Mouse (Mus musculus): ENCODE results near the gene 4931409K22Rik.
"Not testable (repeated sequence)": the region's sequence is repeated elsewhere in the genome, so short reads cannot be mapped to it uniquely, and the experiment has no call there.

The 4931409K22Rik gene

GRCm38 (mm10) chr5:24593928-24594327 lies 37.3 kb upstream of the 4931409K22Rik start:
- no peak for DNase-seq (ENCODE audit: low spot score in 2 of 2)

GRCm38 (mm10) chr5:24593230-24593629 lies 36.6 kb upstream of the 4931409K22Rik start:
- no peak for DNase-seq (ENCODE audit: low spot score in 2 of 2)

GRCm38 (mm10) chr5:24592471-24593160 lies 36.0 kb upstream of the 4931409K22Rik start:
- no peak for DNase-seq (ENCODE audit: low spot score in 2 of 2)

GRCm38 (mm10) chr5:24591796-24592470 lies 35.3 kb upstream of the 4931409K22Rik start:
- no peak for DNase-seq (ENCODE audit: low spot score in 2 of 2)

DNA sequence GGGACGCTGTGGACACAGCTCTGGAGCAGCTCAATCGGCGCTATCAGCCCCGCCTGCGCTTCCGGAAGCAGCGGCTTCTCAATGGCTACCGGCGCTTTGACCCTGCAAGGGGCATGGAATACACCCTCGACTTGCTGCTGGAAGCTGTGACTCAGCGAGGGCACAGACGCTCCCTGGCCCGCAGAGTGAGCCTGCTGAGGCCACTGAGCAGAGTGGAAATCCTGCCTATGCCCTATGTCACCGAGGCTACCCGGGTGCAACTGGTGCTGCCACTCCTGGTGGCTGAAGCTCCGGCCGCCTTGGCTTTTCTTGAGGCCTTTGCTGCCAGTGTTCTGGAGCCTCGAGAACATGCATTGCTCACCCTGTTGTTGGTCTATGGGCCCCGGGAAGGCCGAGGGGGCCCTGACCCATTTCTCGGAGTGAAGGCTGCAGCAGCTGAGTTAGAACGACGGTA lies 34.7 kb upstream of the 4931409K22Rik start:
- no peak for DNase-seq (ENCODE audit: low spot score in 2 of 2)

DNA sequence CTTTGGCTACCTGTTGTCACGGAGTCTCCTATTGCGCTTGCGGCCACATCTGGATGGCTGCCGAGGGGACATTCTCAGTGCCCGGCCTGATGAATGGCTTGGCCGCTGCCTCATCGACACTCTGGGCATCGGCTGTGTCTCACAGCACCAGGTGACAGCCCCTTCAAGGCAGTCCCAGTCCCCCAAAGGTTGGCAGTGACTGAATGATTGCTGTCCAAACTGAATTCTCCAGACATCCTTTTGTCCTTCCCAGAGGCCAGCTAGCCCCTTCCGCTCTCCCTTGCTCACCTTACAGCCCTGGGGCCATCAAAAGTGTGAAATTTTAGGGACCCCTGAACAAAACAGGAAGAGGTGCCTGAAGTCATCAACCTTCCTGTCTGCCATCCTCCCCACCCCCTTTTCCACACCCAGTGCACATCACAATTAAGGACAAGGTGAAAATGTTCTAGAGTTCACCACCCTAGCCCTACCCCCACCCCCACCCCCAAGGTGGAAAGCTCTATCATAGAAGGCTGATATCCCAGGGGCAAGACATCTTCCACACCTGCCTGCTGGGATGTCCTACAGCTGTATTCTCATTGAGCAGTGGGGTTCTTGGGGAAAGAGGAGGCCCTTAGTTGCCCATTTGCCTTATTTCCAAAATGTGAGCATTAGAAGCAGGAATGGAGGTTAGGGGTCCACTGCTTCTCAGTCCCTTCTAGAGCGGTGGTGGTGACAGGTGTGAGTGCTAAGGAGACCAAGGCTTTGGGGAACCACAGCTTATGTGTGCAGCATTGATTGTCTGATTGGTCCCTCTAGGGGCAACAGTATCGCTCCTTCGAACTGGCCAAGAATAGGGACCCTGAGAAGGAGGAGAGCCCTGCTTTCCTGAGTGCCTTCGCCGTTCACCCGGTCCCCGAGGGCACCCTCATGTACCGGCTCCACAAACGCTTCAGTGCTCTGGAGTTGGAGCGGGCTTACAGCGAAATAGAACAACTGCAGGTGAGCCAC lies 33.2 kb upstream of the 4931409K22Rik start:
- DNase-seq (ENCODE audit: low spot score in 2 of 2) = no peak

- no peak for DNase-seq (ENCODE audit: low spot score in 2 of 2)
Observed at GRCm38 (mm10) chr5:24587200-24587577, 30.6 kb upstream of the 4931409K22Rik start.

DNA sequence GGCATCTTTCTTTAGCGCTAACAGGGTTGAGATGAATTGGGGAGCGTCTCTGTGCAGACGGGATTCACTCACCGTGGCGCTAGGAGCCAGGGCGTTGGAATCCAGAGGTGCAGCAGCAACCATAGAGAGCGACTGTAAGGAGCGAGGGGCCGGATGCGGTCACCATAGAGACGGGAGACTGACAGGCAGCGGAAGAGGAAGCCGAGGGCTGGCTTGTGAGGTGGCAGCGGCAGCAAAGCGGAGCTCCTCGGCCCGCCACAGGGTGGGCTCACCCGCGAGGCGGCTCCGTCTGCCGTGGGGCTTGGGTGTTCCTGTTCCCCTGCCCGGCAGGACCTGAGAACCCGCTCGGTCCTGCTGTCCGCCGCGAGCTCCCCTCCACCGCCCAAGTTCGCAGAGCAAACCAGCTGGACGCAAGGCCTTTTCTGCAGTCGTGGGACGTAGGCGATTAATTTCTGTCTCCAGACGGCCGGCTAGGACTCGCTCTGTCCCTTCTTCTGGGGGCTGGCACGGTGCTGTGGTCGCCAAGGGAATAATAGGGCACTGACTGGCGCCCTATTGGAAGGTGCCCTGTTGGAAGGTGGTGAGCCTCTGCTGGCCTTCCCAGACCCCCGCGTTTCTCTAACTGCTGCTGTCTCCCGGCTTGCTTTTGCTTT lies 30.1 kb upstream of the 4931409K22Rik start, which contains the start of gene Chpf2:
Chpf2 (plus strand) TSS at position 195 of the 653 bp plus-strand sequence.
- peak; percentile 80 to 81 for DNase-seq (ENCODE audit: low spot score in 2 of 2)

DNA sequence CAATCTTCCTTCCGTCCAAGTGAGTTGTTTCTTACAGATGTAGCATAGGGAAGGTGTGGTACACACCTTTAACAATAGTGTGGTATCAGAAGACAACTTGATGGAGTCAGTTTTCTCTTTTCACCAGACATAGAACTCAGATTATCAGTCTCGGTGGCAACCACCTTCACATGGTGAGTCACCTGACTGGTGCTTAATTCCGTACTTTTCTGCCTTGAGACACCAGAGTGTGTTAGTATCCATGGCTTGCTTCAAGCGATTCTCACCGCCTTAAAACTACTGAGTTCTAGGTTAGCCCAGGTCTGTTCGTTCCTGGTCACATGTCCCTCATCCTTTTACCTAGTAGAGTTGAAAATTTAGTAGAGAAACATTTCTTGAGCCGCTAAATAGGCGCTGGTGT lies 29.5 kb upstream of the 4931409K22Rik start:
- DNase-seq (ENCODE audit: low spot score in 2 of 2) = no peak

DNA sequence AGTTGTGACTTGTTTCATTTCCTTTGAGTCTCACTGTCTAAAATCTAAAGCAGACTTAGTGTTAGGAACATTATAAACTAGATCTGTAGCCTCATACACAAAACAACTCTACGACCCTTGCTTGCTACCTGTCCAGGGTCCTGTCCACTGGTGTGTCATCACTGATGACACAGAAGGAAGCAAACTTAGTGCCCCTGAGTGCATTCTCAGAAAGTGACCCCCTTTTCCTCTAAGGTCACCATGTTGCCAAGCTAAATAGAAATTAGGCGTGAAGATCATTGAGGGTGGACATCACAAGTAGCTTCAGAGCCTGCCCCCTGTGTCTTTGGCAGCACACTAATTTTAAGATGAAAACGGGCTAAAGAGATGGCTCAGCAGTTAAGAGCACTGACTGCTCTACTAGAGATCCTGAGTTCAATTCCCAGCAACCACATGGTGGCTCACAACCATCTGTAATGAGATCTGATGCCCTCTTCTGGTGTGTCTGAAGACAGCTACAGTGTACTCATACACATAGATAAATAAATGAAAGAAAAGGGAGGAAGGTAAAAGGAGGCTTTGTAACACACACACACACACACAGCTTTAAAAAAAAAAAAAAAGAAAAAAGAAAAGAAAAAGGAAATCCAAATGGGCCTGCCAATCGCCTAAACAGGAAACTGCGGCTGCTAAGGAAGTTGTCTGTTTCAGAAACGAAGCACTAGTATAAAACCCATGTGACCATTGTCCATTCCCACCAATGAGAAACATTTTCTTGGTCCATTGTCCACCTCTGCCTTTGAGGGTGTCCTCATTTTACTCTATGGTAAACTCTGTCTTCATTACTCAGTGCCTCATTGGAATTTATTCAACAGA lies 21.7 kb upstream of the 4931409K22Rik start:
- DNase-seq (ENCODE audit: low spot score in 2 of 2) = no peak

DNA sequence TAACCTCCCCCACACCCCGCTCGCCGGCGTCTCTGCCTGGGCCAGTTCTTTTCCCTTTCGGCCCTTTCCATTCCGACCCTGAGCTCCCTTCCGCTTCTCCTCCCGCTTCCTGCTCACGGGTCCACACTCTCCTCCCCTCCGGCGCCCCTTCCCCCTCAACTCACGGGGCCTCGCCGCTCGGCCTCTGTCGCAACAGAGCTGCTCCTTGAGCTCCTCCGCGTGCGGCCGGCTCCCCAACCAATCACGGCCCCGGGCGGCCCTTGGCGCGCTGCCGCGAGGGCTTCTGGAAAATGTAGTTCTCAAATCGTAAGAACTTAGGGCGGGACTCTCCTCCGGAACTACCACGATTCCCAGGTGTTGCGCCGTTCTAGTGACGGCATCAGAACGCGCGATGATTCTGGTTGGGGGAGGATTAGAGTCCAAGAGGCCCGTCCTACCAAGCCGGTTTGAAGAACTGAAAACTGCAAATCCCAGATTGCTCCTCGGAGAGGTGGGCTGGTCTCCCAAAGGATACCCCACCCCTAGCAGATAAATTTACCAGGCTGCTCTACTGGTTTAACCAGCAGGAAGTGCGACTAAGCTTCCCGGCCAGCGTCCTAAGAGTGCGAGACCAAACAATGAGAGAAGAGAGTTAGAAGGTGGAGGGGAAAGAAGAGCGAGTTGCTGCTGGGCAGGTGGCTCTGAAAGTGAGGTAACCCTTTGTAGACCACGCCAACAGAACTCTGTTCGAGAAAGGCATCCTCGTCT lies 20.7 kb upstream of the 4931409K22Rik start, which contains the start of gene Abcf2:
Abcf2 (minus strand) TSS at position 285 of the 747 bp plus-strand sequence.
- DNase-seq (ENCODE audit: low spot score in 2 of 2) = peak; percentile 100

GRCm38 (mm10) chr5:24576801-24577182 lies 20.2 kb upstream of the 4931409K22Rik start:
- no peak for DNase-seq (ENCODE audit: low spot score in 2 of 2)

- DNase-seq (ENCODE audit: low spot score in 2 of 2) = no peak
Observed at GRCm38 (mm10) chr5:24575948-24576347, 19.3 kb upstream of the 4931409K22Rik start.

DNA sequence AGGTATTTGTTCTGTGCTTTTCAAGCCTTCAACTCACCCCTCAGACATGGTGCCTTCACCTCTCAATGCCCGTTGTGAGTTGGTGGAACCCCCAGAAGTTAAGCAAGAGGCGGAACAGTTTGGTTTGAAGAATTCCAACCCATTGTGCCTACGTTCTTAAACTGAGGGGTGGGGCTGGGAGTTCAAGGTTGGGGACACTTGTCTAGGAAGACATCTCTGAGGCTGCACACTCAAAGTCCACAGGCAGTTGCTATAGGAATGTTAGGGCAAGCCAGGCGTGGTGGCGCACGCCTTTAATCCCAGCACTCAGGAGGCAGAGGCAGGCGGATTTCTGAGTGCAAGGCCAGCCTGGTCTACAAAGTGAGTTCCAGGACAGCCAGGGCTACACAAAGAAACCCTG lies 1.3 kb downstream of the 4931409K22Rik start:
- not testable (repeated sequence) for DNase-seq (ENCODE audit: low spot score in 2 of 2)

- no peak for DNase-seq (ENCODE audit: low spot score in 2 of 2)
Observed at GRCm38 (mm10) chr5:24553621-24554244, 2.9 kb downstream of the 4931409K22Rik start.

DNA sequence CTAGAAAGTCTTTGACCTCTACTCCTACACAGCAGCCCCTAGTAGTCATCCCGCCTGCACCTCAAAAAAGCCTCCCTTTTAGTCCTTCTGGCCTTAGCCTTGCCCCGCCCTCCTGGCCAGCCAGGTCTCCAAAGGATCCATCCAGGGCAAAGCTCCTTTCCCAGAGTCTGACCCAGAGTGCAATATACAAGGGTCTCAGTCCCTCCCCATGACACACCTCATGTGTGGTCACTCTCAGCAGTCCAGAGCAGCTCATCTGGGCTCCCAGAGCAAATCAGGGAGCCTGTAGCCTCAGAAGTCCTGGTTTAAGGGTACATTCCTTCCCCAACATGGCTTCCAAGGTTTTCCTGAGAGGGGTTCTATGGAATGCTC lies 5.3 kb downstream of the 4931409K22Rik start:
- no peak for DNase-seq (ENCODE audit: low spot score in 2 of 2)

GRCm38 (mm10) chr5:24550598-24551316 lies 5.9 kb downstream of the 4931409K22Rik start:
- DNase-seq (ENCODE audit: low spot score in 2 of 2) = peak; percentile 28 to 43

GRCm38 (mm10) chr5:24542643-24543042 lies 14.0 kb downstream of the 4931409K22Rik start:
- DNase-seq (ENCODE audit: low spot score in 2 of 2) = no peak

GRCm38 (mm10) chr5:24541144-24541569 lies 15.5 kb downstream of the 4931409K22Rik start:
- no peak for DNase-seq (ENCODE audit: low spot score in 2 of 2)
